Mouse (Mus musculus): ENCODE data around the gene Slc5a5. TPM values are rescaled to one million over a fixed set of nuclear protein-coding genes. Genes with fewer than 3 reads are reported as not detected.

Gene Slc5a5
- polyA plus RNA-seq, 1 experiment, result 6.7 TPM

- TF ChIP-seq POLR2A (IDR thresholded peaks at IDR 0.05; ENCODE audit: borderline replicate concordance, insufficient read depth, low read length), result no peak
- peak; percentile 92 for TF ChIP-seq CTCF (IDR thresholded peaks at IDR 0.05; ENCODE audit: borderline replicate concordance, insufficient read depth, low read depth, low read length)
- peak; percentile 76 to 91 for DNase-seq
- 36% methylated on average over 22 of the region's 22 CpGs for WGBS
- Histone ChIP-seq H3K4me1 (ENCODE audit: control insufficient read depth, insufficient read depth, low read length) (peaks cover 5% of the 10 kb centered on the region), H3K27ac (ENCODE audit: insufficient read depth, low read length) (no peak overlapping the region), H3K27me3 (ENCODE audit: control insufficient read depth, insufficient read depth, low read length) (no peaks in the 10 kb centered on the region), H3K4me3 (replicated peaks; ENCODE audit: insufficient read depth, low read depth, low read length) (no peak overlapping the region)
Observed at GRCm38 (mm10) chr8:70841147-70842072, 51.1 kb downstream of the Slc5a5 start.

DNA sequence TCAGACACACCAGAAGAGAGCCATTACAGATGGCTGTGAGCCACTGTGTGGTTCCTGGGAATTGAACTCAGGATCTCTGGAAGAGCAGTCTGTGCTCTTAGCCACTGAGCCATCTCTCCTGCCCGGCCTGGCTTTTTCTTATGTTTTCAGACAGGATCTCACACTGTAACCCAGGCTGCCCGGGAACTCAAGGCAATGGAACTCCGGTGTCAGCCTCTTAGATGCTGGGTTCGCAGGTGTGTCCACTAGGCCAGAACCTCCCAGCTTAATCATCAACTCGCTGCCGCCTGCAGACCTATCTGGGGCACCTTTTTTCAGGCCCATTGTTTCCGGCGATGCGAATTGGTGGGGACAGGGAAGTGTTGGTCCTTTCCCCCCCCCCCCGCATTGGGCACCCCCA, 52.0 kb downstream of the Slc5a5 start:
- no peaks in the 10 kb centered on the region for H3K27me3 ChIP-seq (ENCODE audit: control insufficient read depth, insufficient read depth, low read length)
- WGBS, result 55% methylated on average over 10 of the region's 10 CpGs
- DNase-seq, result peak in 1 of 2 experiments; percentile 28
- no peak overlapping the region for H3K4me3 ChIP-seq (replicated peaks; ENCODE audit: insufficient read depth, low read depth, low read length)
- H3K4me1 ChIP-seq (ENCODE audit: control insufficient read depth, insufficient read depth, low read length), result peaks cover 5% of the 10 kb centered on the region
- TF ChIP-seq CTCF (IDR thresholded peaks at IDR 0.05; ENCODE audit: borderline replicate concordance, insufficient read depth, low read depth, low read length) (no peak), POLR2A (IDR thresholded peaks at IDR 0.05; ENCODE audit: borderline replicate concordance, insufficient read depth, low read length) (no peak)
- H3K27ac ChIP-seq (ENCODE audit: insufficient read depth, low read length), result no peak overlapping the region

DNA sequence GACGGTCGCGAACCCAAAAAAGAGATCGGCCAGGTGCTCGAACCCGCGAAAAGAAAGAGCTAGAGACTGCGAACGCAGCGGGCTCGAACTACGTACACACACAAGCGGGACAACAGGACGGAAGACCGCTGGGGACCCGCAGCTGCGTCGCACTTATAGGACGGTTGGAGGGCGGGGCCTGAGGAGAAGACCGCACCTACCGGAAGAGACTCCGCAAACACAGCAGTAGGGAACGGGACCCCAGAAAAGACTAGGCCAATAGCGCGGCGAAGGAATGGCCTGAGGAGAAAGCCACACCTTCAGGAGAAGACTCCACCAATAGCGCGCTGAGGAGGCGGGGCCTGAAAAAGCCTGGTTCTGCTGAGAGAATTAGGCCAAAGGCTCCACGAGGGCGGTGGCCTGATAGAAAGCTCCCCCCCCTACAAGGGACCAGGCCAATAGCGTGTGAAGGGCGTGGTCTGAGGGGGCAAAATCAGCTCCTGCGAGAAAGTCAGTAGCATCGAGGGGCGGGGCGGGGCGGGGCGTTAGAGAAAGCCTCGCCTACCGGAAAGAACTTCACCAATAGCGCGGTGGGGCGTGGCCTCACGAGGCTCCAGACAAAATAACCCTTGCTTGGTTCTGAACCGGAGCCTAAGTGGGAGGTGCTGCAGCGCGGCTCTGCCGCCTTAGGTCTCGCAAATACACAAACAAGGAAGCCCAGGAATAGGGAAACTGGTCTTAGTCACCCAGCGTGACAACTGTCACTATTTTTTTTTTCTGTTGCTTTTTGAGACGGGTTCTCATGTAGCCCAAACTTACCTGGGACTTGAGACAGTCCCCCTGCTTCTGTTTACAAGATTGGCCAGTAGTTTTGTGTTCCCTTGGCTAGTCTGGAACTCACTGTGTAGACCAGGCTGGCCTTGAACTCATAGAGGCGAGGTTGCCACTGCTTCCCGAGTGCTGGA, 52.9 kb downstream of the Slc5a5 start, which contains the start of gene Arrdc2:
TSS of gene Arrdc2 (minus strand) at position 313 of the 944 bp plus-strand sequence.
- Histone ChIP-seq H3K27ac (ENCODE audit: insufficient read depth, low read length) (peak within 1 kb of the TSS; percentile 54), H3K27me3 (ENCODE audit: control insufficient read depth, insufficient read depth, low read length) (no peaks in the 10 kb centered on the region), H3K4me3 (replicated peaks; ENCODE audit: insufficient read depth, low read depth, low read length) (peak within 1 kb of the TSS; percentile 55), H3K4me1 (ENCODE audit: control insufficient read depth, insufficient read depth, low read length) (peaks cover 5% of the 10 kb centered on the region)
- peak; percentile 85 for TF ChIP-seq POLR2A (IDR thresholded peaks at IDR 0.05; ENCODE audit: borderline replicate concordance, insufficient read depth, low read length)
- no peak for TF ChIP-seq CTCF (IDR thresholded peaks at IDR 0.05; ENCODE audit: borderline replicate concordance, insufficient read depth, low read depth, low read length)
- 3% methylated on average over 55 of the region's 55 CpGs for WGBS
- DNase-seq, result peak; percentile 96 to 99

DNA sequence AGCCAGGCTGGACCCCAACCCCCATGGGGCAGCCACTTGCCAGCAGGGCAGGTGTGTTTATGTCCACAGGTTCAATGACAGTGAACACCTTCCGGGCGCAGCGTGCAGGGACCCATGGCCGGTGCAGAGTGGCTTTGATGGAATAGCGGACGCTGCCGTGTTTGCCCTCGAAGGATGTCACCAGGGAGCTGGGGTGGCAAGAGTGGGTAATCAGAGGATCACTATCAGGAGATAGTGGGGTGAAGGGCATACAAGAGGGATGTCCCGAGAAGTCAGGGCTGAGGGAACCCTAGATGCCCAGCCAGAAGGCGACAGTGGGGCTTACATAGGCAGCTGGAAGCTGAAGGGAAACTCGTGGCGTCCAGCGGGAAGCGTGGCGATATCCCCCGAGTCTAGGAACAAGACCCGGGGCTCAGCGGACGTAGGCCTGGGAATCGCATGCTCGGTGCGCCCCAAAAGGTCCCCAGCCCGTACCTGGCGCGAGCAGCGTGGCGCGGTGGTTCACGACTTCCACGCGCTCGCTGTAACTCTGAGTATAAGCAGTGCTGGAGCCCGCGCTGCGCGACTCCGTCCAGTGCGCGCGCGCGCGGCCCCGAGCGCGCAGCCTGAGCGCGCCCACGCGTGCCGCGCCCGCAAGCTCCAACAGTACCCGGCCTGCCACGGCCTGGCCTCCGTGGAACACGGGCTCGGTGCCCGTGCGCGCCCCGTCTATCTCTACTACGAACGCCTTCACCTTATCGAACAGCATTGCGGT, 53.7 kb downstream of the Slc5a5 start:
- Histone ChIP-seq H3K4me1 (ENCODE audit: control insufficient read depth, insufficient read depth, low read length) (peaks cover 5% of the 10 kb centered on the region), H3K27me3 (ENCODE audit: control insufficient read depth, insufficient read depth, low read length) (no peaks in the 10 kb centered on the region), H3K4me3 (replicated peaks; ENCODE audit: insufficient read depth, low read depth, low read length) (peak overlapping the region; percentile 55), H3K27ac (ENCODE audit: insufficient read depth, low read length) (peak overlapping the region; percentile 54)
- no peak for TF ChIP-seq POLR2A (IDR thresholded peaks at IDR 0.05; ENCODE audit: borderline replicate concordance, insufficient read depth, low read length)
- TF ChIP-seq CTCF (IDR thresholded peaks at IDR 0.05; ENCODE audit: borderline replicate concordance, insufficient read depth, low read depth, low read length), result no peak
- WGBS, result 3% methylated on average over 66 of the region's 66 CpGs
- peak in 1 of 2 experiments; percentile 32 for DNase-seq

- Histone ChIP-seq H3K27me3 (ENCODE audit: control insufficient read depth, insufficient read depth, low read length) (no peaks in the 10 kb centered on the region), H3K4me1 (ENCODE audit: control insufficient read depth, insufficient read depth, low read length) (peaks cover 5% of the 10 kb centered on the region), H3K4me3 (replicated peaks; ENCODE audit: insufficient read depth, low read depth, low read length) (no peak overlapping the region), H3K27ac (ENCODE audit: insufficient read depth, low read length) (no peak overlapping the region)
- 61% methylated on average over 12 of the region's 12 CpGs for WGBS
- DNase-seq, result no peak
- TF ChIP-seq CTCF (IDR thresholded peaks at IDR 0.05; ENCODE audit: borderline replicate concordance, insufficient read depth, low read depth, low read length), result no peak
- TF ChIP-seq POLR2A (IDR thresholded peaks at IDR 0.05; ENCODE audit: borderline replicate concordance, insufficient read depth, low read length), result no peak
Observed at GRCm38 (mm10) chr8:70836666-70837065, 55.9 kb downstream of the Slc5a5 start.

- Histone ChIP-seq H3K4me1 (ENCODE audit: control insufficient read depth, insufficient read depth, low read length) (peaks cover 5% of the 10 kb centered on the region), H3K27ac (ENCODE audit: insufficient read depth, low read length) (peak overlapping the region; percentile 50; the same call in 1 of the 2 replicates), H3K4me3 (replicated peaks; ENCODE audit: insufficient read depth, low read depth, low read length) (no peak overlapping the region), H3K27me3 (ENCODE audit: control insufficient read depth, insufficient read depth, low read length) (no peaks in the 10 kb centered on the region)
- TF ChIP-seq CTCF (IDR thresholded peaks at IDR 0.05; ENCODE audit: borderline replicate concordance, insufficient read depth, low read depth, low read length), result no peak
- no peak for TF ChIP-seq POLR2A (IDR thresholded peaks at IDR 0.05; ENCODE audit: borderline replicate concordance, insufficient read depth, low read length)
- 94% methylated on average over 3 of the region's 3 CpGs for WGBS
- DNase-seq, result no peak
Observed at GRCm38 (mm10) chr8:70834071-70834470, 58.5 kb downstream of the Slc5a5 start.

DNA sequence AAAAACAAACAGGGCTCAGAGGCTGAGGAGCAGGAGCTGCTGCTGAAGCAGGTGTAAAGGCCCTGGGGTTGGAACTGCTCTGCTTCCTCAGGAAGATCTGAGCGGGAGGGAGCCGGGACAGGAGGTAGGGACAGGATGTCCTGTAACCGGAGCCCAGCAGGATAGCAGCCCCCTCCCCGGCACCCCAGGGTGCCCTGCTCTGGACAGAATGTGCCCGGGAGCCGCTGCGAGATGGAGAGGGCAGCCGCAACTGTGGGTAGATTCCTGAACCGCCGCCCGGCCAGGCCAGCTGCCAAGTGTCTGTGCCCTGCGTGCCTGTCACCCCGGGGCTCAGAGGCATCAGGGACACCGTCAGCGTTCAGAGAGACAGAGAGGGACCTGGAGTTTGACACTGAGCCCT, 59.0 kb downstream of the Slc5a5 start:
- Histone ChIP-seq H3K27me3 (ENCODE audit: control insufficient read depth, insufficient read depth, low read length) (no peaks in the 10 kb centered on the region), H3K27ac (ENCODE audit: insufficient read depth, low read length) (peak overlapping the region; percentile 50; the same call in 1 of the 2 replicates), H3K4me3 (replicated peaks; ENCODE audit: insufficient read depth, low read depth, low read length) (no peak overlapping the region), H3K4me1 (ENCODE audit: control insufficient read depth, insufficient read depth, low read length) (peaks cover 1% of the 10 kb centered on the region)
- WGBS, result 14% methylated on average over 15 of the region's 15 CpGs
- peak; percentile 50 to 53 for DNase-seq
- TF ChIP-seq CTCF (IDR thresholded peaks at IDR 0.05; ENCODE audit: borderline replicate concordance, insufficient read depth, low read depth, low read length) (no peak), POLR2A (IDR thresholded peaks at IDR 0.05; ENCODE audit: borderline replicate concordance, insufficient read depth, low read length) (no peak)
